Mouse (Mus musculus) lung, postnatal 10 days (tissue): ENCODE measurements around the gene Hexim1.

Experiments
- DNase-seq: peaks from one replicate; pipeline ENCODE4 v3.0.0; 2021

The Hexim1 gene

DNA sequence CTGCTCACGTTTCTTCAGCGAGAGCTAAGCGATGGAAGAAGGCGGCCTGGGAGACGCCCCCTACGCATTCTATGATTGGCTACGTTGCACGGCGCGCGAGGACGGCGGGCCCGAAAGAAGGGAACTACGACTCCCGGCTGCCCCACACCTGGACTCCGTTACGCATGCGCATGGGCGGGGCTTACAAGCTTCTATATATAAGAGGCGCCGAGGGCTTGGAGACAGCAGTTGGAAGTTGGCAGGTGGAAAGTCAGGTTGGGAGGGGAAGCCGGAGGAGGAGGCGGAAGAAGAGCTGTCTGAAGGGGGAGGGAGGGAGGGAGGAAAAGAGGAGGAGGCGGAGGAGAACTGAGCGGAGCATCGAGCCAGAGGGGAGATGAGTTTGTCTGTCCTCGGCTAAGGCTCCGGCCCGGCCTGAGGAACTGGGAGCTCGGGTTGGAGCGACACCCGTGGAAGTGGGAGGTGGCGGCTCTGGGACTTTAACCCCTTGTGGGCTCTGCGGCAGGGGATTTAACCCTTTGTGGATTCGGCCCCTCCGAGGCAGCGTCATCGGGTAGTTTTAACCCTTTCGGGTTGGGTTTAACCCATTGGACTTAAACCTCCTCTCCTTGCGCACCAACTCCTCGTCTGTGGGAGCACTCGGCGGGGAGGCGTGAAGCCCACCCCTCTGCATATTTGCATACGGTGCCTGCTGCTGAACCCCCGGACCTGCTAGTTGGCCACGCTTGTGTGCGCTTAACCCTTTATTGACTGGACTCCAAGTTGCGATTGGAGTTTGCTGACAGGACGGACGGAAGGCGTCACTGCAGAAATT is at the start of gene Hexim1:
Gene Hexim1, plus strand, starts transcription at position 224 of the 811 bp plus-strand sequence.
- DNase-seq: peak; percentile 100

DNA sequence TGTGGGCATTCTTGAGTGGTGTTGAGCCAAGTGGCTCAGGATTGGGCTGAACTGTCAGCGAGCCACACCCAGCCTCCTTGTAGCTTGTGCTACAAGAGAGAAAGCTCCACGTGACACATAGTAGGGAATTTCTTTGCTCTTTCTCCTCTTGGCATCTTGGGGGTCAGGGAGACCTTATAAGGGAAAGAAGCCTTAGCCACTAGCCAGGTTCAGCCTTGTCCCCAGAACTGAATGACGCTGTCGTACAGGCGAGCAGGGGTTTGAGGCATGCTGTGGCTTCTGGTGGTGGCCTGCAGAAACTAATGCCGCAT is 49.0 kb upstream of the Hexim1 start:
- no peak for DNase-seq

DNA sequence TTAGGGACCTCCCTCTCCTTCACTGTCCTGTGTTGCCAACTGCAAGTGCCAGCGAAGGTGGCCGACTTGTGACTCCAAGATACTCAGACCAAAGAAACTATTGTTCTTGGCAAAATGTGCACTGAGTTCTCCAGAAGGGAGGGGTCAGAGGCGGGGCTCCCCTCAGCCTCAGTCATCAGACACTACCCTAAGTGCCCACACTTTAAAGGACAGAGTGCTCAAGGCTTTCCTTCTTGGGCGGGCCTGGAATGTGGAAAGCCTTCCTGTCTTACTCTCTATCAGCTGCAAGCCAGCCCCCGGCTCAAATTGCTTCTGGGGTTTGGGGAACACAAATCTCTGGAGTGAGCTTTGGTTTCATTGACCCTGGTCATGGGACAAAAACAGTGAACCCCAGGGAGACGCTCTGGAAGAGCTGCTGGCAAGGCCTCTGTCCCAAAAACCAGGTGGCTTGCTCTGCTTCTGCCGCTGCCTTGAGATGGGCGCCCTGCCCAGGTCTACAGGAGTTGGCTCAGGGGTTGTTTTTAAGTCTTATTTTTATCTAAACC is 48.5 kb upstream of the Hexim1 start:
- peak; percentile 68 for DNase-seq

DNA sequence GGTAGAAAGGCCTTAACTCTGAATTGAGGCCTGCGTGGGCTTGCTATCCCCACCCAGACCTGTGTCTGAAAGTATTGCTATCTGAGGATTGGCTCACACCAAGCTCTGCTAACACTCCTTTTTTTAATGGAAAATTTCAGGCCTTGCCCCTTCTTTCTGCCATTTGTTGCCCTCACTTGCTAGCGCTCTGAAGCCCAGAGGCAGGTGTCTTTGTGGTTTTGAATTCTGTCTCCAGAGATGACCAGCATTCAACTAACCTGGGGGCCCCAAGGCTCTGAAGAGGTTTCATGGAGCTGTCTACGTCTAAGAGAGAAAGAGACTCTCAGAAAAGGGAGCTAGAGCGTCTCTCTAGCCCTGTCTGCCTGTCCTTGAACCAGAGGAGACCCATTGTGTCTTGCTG is 47.8 kb upstream of the Hexim1 start:
- no peak for DNase-seq

DNA sequence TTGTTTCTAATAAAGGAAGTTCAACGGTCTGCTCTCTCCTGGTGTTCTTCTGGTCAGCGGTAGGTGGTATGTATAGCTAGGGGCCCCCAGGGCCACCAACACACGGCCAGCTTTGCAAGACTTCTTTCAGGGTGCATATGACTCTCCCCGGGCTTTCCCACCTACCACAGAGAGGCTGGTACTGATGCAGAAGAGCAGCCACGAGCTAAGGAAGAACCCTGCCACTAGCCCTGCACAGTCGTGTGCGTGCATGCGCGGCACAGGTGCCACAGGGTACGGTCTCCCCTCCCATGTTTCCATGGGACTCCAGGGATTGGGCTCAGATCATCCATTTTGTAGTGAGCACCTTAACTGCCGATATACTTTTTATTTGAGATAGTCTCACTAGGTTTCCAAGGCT is 47.1 kb upstream of the Hexim1 start:
- DNase-seq: no peak

DNA sequence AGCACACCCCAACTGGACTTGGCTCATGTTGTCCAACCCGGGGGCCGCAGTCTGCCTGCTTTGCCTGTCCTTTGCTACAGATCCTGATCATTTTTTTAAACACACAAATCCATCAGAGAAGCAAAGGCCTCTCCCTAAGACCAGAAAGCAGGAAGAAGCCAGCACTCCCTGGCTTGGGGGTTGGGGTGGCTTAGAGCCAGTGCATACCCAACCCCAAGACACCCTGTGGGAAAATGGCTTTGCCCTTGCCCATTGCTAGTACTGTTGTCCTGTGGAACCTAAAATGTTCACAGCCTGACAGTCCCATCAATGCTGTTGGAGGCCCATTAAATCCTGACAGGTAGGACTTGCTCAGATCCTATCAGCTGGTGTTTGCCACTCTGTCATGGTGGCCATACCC is 46.3 kb upstream of the Hexim1 start:
- DNase-seq: no peak

DNA sequence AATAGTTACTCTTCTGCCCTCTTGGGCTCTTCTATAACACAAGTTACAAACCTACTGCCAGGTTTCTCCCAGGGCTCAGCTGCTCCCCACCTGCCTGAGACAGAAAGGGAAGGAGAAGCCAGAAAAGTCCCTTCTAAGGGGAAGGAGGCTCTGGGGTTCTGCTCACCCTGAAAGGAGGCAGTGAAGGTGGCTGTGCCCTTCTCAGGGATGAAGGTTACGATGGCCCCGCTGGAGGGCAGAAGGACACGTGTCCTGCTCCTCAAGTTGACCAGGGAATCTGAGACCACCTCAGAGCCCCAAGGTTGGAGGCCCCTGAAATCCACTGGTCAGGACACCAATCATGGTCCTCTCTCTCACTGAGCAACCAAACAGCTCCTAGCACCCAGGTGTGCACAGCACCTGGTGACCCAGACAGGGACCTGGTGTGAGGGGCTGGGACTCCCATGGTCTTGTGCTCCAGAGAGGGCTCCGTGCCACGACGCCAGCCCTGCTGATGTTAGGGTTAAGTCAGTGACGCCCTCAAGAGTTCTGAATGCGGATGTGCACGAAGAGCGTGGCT is 45.6 kb upstream of the Hexim1 start:
- no peak for DNase-seq

DNA sequence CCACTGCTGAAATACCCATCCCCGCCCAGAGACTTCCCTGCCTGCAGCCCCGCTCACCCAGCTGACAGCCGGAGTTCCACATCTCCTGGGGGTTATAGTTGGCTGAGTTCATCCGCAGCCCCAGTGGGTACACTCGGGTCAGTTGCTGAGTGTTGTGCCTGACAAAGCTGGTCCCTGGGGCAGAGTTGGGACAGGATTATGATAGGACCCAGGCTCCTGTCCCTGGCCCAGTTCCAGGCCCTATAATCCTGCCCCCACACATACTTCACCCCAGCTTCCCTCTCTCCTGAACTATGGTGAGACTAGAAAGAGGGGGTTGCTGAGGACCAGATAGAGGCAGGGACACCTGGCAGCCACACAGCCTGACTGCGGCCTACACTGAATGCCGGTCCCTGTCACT is 42.4 kb upstream of the Hexim1 start:
- DNase-seq: no peak

DNA sequence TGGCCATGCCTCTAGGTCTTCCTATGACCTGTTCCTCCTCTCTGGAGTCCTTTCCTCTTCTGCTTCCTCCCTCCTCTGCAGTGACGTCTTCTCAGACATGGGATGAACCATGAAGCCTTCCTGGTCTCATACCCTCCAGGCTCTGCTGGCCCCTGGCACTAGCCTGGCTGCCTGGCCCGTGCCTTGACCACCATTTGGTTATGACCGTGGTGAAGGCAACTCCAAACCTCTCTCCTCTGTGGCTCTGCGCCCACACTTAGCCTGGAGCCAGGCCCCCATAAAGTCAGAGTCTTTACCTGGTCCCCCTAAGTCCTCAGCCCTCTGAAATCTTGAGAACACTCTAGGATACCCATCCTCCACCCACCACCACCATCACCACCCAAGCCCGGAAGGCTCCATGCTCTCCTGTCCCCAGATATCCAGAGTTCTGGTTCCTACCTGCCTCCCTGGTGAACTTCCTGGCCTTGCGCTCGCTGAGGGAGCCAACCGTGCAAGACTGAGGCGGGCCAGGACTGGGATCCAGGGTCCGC is 41.8 kb upstream of the Hexim1 start:
- DNase-seq: no peak

DNA sequence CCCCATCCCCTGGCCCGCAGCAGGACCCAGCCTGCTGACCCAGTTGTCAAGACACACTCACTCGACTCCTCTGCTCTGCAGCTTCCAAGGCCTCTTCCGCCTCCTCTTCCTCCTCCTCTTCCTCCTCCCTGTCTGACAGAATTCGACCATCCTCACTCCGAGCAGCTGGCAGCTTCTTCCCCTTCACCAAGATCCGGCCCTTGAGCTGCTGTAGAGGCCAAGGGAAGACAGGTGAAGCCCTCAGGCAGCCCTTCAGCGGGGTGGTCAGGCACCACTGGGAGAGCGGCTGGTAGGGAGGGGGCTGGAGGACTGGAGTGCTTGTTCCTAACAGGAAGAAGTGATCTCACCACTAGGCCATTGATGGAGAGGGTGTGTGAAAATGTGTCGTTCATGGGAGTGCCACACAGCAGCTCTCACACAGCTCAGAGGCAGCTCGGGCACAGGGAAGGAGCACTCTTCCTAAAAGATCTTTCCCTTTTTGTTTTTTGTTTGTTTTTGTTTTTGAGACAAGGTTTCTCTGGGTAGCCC is 41.2 kb upstream of the Hexim1 start:
- peak; percentile 71 for DNase-seq

DNA sequence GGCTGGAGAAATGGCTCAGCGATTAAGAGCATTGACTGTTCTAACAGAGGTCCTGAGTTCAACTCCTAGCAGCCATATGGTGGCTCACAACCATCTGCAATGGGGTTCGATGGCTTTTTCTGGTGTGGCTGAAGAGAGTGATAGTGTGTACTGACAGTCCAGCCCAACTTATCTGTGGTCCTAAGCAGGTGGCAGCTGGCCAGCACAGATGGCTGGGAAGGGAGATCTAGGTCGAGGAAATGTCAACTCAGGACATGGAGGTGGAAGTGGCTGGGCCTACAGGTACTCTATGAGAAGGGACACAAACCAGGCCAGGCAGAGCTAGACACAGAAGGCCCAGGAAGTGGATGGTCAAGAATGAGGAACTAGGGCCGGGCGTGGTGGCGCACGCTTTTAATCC is 40.0 kb upstream of the Hexim1 start:
- DNase-seq: no peak

DNA sequence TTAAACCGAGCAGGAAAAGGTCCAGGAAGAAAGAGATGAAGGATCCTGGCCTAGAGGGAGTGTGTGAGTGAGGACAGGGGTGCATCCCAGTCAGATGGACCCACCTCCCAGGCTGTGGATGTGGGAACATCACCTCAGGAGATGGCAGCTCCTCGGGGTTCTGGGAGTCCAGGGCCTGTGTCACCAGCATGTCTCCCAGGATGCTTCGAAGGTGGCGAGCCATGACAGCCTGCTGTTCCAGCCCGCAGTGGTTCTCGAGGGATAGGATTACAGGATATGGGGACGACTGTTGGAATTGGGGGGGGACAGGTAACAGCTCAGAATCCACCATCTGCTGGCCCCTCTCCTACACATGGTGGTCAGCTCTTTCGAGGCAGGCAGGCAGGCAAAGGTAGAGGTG is 39.5 kb upstream of the Hexim1 start:
- no peak for DNase-seq

DNA sequence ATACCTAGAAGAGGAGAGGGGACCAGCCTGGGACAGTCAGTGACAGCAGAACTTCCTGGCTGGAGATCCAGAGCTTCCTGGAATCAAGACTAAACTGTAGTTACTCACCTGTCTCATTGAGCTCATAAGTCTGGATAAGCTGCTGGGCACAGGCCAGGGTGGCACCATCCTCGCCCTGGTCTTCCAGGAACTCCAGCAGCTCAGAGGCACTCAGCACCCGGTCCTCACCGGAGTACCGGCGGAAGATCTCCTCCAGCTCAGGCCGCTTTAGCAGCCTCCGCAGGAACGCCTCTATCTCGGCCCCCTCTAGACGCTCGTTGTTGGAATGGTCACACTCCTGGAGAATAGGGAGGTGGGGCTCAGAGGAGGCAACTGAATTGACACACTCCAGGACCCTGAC is 37.9 kb upstream of the Hexim1 start:
- DNase-seq: no peak

DNA sequence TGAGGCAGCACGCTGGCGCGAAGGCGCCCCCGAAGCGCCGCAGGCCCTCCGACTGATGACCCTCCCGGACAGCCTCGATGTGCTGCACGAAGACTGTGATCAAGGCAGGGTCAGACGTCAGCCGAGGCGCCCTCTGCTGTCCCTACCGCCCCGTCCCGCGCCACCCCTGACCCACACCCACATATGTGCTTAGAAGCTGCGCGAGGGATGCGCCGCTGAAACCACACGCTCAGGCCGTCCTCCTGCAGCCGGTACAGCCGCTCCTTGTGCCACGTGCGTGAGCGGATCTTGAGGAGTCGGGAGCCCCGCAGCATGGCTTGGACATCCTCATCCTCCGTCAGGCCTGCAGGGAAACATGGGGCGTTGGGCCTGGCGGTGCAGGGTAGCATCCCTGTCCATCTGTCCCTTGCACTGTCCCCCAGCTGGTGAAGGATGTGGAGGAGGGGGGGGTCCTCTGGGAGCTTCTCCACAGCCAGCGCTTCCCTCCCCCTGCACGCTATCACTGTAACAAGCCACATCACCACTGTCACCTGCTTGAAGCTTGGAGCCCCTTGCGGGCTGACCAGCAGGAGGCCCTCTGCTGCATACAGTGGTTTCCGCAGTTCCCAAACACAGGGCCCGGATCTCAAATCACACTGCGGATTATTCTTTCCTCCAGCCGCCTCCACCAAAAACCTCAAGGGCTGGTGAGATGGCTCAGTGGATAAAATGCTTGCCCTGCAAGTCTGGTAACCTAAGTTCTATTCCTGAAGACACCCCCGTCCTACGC is 35.5 kb upstream of the Hexim1 start:
- DNase-seq: no peak

DNA sequence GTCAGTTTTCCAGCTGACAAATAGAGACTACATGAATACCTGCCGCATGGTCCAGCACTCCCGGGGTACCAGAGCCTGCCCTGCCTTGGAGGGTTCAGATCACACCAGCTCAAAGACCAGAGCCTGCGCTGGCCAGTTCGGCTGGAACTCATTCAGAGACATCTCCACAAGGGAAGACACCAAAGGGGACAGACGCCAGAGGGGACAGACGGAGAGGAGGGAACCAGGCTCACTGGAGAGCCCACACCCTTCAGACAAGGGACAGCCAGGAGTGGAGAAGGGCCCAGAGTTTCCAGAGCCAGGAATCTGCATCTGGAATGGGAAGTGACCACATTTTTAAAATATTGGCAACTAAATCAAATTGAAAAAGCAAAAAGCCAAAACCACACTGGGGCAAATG is 34.4 kb upstream of the Hexim1 start:
- no peak for DNase-seq

DNA sequence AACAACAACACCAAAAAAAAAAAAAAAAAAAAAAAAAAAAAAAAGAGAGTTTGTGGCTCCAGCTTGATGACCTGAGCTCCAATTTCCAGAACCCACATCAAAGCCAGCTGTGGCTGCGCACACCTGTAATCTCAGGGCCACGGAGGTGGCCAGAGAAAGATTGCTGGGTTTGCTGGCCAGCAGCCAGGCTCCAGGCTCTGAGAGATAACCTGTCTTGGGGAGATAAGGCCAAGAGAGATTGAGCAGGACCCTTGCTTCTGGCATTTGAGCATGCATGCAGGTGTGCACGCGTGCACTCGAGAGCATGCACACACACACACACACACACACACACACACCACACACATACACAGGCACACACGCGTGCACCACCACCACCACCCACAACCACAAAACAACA is 22.7 kb upstream of the Hexim1 start:
- no peak for DNase-seq

DNA sequence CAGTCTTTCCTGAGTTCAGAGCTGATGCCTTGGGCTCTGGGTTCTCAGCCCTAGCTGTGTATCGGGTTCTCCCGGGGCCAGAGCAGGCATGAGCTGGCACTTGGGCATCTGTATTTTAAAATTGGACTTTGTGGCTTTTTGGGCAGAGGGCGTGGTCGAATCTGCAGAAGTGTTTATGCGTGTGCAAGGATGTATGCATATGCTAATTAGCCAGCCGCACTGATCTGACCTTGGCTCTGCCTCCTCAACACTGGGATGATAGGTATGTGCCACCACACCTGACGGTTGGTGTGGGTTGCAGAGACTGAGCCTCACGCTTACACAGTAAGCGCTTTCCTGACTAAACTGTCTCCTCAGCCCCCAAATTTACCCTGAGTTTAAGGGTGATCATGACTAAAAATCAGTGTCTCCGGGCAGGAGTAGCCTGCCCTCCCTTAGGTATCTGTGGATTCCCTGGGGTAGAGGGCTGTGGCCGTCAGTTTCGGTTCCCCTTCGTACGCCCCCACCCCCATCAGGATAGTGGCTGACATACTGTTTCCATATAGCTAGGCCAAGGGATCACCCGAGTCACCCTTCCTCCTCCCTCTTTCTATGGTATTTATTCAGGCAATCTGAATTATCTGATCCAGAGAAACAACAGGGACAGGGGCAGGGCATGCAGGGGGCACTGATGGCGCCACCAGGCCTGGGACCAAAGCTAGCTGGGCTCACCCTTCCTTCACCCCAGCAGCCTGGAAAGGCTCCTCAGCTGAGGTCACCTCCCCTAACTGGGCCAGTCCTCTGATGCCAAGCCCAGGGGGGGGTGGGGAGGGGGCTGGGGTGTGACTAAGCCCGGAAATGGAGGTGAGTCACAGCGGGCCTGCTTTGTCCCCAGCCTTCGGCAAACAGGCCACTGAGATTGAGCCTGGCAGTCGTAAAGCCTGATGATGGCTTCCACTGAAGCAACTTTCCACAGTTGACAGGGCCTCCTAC is 21.9 kb upstream of the Hexim1 start:
- no peak for DNase-seq

DNA sequence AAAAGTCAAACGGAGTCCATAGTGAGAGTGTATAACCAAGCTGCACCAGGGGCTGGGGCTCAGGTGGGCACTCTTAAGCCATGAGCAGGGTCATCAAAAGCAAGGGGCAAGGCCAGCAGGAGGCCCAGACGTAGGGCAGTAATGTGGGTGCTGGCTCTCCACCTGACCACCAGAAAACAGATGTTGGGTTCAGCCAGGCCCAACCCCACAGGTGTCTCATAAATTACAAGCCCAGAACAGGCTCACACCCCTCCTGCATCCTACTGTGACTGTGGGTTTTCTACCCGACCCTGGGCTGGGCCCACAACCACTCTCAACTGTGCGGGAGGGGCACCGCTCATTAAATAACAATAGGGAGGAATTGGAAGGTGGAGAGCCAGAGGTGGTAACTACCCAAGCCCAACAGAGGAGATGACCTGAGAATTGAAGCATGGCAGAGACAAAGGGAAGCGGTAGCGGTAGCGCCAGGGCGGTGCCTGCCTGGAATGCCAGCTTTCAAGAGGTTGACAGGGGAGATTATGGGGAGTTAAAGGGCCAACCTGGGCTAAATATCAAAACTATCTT is 20.8 kb upstream of the Hexim1 start:
- no peak for DNase-seq

DNA sequence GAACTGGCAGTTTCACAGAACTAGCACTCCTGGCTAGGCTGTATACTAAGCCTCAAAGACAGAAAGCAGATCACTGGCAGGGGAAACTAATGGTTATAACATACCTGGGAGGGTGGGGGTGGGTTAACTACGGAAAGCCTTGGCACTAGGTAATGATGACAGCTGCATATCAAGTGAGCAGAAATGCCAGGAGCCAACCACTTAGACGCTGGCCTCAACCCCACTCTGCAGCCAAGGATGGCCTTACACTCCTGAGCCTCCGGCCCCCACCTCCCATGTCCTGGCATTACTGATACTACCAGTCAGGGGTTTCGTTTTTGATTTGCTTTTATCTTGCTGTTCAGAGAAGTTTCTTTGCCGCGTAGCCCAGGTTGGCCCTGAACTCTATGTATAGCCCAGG is 20.2 kb upstream of the Hexim1 start:
- no peak for DNase-seq

DNA sequence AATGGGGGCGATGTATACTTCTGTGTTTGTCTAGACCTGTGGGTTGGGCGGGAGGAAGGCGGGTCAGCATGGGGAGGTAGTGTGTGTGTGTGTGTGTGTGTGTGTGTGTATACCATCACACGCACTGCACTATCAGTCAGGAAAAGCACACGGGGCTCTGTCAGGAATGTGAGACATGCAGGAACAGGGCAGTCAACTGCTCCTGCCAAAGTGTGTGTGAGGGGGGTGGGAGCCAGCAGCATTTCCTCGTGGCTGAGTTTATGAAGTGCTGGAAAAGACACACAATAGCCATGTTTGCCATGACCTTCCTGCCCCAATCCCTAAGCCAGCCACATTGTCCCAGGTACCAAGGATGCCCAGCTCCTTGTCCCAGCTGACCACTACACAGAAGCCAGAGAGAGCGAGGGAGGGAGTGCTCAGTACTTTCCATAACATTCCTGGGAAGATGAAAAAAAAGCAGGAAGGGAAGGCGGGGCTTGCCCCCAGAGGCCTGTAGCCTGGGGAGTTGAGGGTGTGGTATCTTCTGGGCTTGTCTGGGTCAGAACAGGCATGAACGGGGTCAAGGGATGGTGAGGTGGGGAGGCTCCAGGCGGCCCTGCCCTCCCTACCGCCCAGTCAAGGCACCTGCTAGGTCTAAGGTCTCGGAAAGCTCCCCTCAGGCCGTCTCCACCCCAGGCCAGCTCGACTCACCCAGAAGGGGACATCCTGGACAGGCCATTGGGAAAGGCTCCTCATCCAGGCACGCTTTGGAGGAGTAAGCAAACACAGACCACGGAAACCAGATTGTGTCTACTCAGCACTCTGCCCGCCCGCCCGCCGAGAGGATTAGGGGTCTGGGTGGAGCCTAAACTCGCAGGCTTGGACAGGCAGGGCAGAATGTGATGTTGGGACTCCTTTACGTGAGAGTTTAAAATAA is 18.8 kb upstream of the Hexim1 start:
- DNase-seq: no peak
